Mouse (Mus musculus): ENCODE measurements around the gene Il13ra1. TPM values are rescaled to one million over a fixed set of nuclear protein-coding genes. Genes with fewer than 3 reads are reported as not detected.

The Il13ra1 gene
- polyA plus RNA-seq, 1 experiment from 2014 or later, result 4.7 TPM

GRCm38 (mm10) chrX:36115171-36115570 lies 3.3 kb downstream of the Il13ra1 start:
- no peak overlapping the region for H3K4me2 ChIP-seq
- H3K36me3 ChIP-seq (ENCODE audit: control insufficient read depth, insufficient read depth, low read length), result no peaks in the 10 kb centered on the region
- 83% methylated on average over 4 of the region's 4 CpGs for WGBS

GRCm38 (mm10) chrX:36129037-36129770 lies 17.3 kb downstream of the Il13ra1 start:
- no peaks in the 10 kb centered on the region for H3K36me3 ChIP-seq (ENCODE audit: control insufficient read depth, insufficient read depth, low read length)
- 81% methylated on average over 10 of the region's 11 CpGs for WGBS
- no peak for DNase-seq (ENCODE audit: low spot score, missing footprints)
- no peak for ATAC-seq (ENCODE audit: low FRiP score)
- H3K9me3 ChIP-seq (ENCODE audit: control insufficient read depth, low read length), result no peaks in the 10 kb centered on the region
- H3K27ac ChIP-seq (ENCODE audit: low read depth, low read length), result no peak overlapping the region
- no peaks in the 10 kb centered on the region for H3K4me1 ChIP-seq (ENCODE audit: control insufficient read depth, insufficient read depth, low read length)
- no peak overlapping the region for H3K4me3 ChIP-seq (ENCODE audit: low read depth, low read length)
- no peaks in the 10 kb centered on the region for H3K27me3 ChIP-seq (ENCODE audit: control insufficient read depth, insufficient read depth, low read length)
- no peak overlapping the region for H3K4me2 ChIP-seq
- no peak overlapping the region for H3K9ac ChIP-seq (ENCODE audit: low read length)

More at GRCm38 (mm10) chrX:36115171-36115570, 3.3 kb downstream of the Il13ra1 start:
- Histone ChIP-seq H3K27ac (ENCODE audit: low read depth, low read length) (no peak overlapping the region), H3K9ac (ENCODE audit: low read length) (no peak overlapping the region), H3K4me1 (ENCODE audit: control insufficient read depth, insufficient read depth, low read length) (no peaks in the 10 kb centered on the region), H3K27me3 (ENCODE audit: control insufficient read depth, insufficient read depth, low read length) (no peaks in the 10 kb centered on the region), H3K9me3 (ENCODE audit: control insufficient read depth, low read length) (no peaks in the 10 kb centered on the region), H3K4me3 (ENCODE audit: low read depth, low read length) (no peak overlapping the region)
- no peak for DNase-seq (ENCODE audit: low spot score, missing footprints)
- no peak for ATAC-seq (ENCODE audit: low FRiP score)

GRCm38 (mm10) chrX:36129771-36130108 lies 17.8 kb downstream of the Il13ra1 start:
- 65% methylated on average over 1 of the region's 1 CpGs for WGBS

DNA sequence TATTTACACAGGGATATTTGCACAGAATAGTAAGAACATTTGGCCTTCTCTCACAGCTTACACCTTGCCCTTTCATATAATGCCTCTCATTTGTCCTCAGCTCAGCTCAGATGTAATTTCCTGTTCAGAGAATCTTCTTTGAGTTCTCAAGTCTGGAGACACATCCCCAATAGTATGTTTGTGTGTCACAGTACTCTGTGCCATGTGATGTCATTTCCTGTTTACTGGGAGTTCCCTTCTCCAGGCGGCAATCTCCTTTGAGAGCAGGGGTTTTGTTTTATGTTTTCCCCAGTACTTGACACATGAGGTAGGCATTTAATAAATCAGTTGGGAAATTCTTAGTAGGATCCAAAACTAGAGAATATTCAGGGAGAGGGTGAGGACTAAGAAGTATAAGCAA lies 24.4 kb downstream of the Il13ra1 start:
- Histone ChIP-seq H3K27ac (ENCODE audit: low read depth, low read length) (no peak overlapping the region), H3K27me3 (ENCODE audit: control insufficient read depth, insufficient read depth, low read length) (no peaks in the 10 kb centered on the region), H3K36me3 (ENCODE audit: control insufficient read depth, insufficient read depth, low read length) (no peaks in the 10 kb centered on the region), H3K4me2 (no peak overlapping the region), H3K4me1 (ENCODE audit: control insufficient read depth, insufficient read depth, low read length) (no peaks in the 10 kb centered on the region), H3K4me3 (ENCODE audit: low read depth, low read length) (no peak overlapping the region), H3K9ac (ENCODE audit: low read length) (no peak overlapping the region), H3K9me3 (ENCODE audit: control insufficient read depth, low read length) (no peaks in the 10 kb centered on the region)
- 74% methylated on average over 1 of the region's 1 CpGs for WGBS
- DNase-seq (ENCODE audit: low spot score, missing footprints) (no peak), ATAC-seq (ENCODE audit: low FRiP score) (no peak)

More at GRCm38 (mm10) chrX:36129771-36130108, 17.8 kb downstream of the Il13ra1 start:
- no peak overlapping the region for H3K4me2 ChIP-seq
- no peak for ATAC-seq (ENCODE audit: low FRiP score)
- DNase-seq (ENCODE audit: low spot score, missing footprints), result no peak
- H3K4me3 ChIP-seq (ENCODE audit: low read depth, low read length), result no peak overlapping the region
- no peak overlapping the region for H3K27ac ChIP-seq (ENCODE audit: low read depth, low read length)
- no peaks in the 10 kb centered on the region for H3K27me3 ChIP-seq (ENCODE audit: control insufficient read depth, insufficient read depth, low read length)
- no peaks in the 10 kb centered on the region for H3K9me3 ChIP-seq (ENCODE audit: control insufficient read depth, low read length)
- no peaks in the 10 kb centered on the region for H3K4me1 ChIP-seq (ENCODE audit: control insufficient read depth, insufficient read depth, low read length)
- H3K9ac ChIP-seq (ENCODE audit: low read length), result no peak overlapping the region
- no peaks in the 10 kb centered on the region for H3K36me3 ChIP-seq (ENCODE audit: control insufficient read depth, insufficient read depth, low read length)

- 80% methylated on average over 6 of the region's 6 CpGs for WGBS
- H3K4me1 ChIP-seq (ENCODE audit: control insufficient read depth, insufficient read depth, low read length), result no peaks in the 10 kb centered on the region
- H3K9ac ChIP-seq (ENCODE audit: low read length), result no peak overlapping the region
- no peak overlapping the region for H3K4me2 ChIP-seq
- DNase-seq (ENCODE audit: low spot score, missing footprints), result no peak
- no peak overlapping the region for H3K27ac ChIP-seq (ENCODE audit: low read depth, low read length)
- H3K36me3 ChIP-seq (ENCODE audit: control insufficient read depth, insufficient read depth, low read length), result no peaks in the 10 kb centered on the region
- H3K9me3 ChIP-seq (ENCODE audit: control insufficient read depth, low read length), result no peaks in the 10 kb centered on the region
- no peak for ATAC-seq (ENCODE audit: low FRiP score)
- no peak overlapping the region for H3K4me3 ChIP-seq (ENCODE audit: low read depth, low read length)
- H3K27me3 ChIP-seq (ENCODE audit: control insufficient read depth, insufficient read depth, low read length), result no peaks in the 10 kb centered on the region
Observed at GRCm38 (mm10) chrX:36141994-36142639, 30.2 kb downstream of the Il13ra1 start.

GRCm38 (mm10) chrX:36146746-36147145 lies 34.8 kb downstream of the Il13ra1 start:
- Histone ChIP-seq H3K27me3 (ENCODE audit: control insufficient read depth, insufficient read depth, low read length) (no peaks in the 10 kb centered on the region), H3K36me3 (ENCODE audit: control insufficient read depth, insufficient read depth, low read length) (no peaks in the 10 kb centered on the region), H3K4me3 (ENCODE audit: low read depth, low read length) (no peak overlapping the region), H3K4me1 (ENCODE audit: control insufficient read depth, insufficient read depth, low read length) (no peaks in the 10 kb centered on the region), H3K9me3 (ENCODE audit: control insufficient read depth, low read length) (no peaks in the 10 kb centered on the region), H3K27ac (ENCODE audit: low read depth, low read length) (no peak overlapping the region), H3K9ac (ENCODE audit: low read length) (no peak overlapping the region), H3K4me2 (no peak overlapping the region)
- WGBS, result 67% methylated on average over 4 of the region's 4 CpGs
- DNase-seq (ENCODE audit: low spot score, missing footprints), result no peak
- ATAC-seq (ENCODE audit: low FRiP score), result no peak

DNA sequence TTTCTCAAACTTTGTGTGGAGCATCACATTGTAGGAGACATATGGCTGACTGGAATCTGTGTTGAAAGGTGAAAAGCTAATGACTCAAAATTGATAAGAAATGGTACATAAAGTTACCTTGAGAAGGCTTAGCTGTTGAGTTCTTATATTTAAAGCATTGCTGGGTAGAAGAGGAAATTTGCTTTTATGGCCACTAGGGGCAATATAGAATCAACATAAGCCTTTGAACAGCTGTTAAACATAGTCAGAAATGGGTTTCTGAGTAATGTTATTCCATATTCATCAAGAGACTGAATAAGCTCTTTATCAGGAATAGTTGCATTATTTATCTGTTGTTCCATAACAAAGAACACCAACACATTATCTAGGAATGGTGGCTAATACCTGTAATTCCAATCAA lies 38.2 kb downstream of the Il13ra1 start:
- Histone ChIP-seq H3K27me3 (ENCODE audit: control insufficient read depth, insufficient read depth, low read length) (no peaks in the 10 kb centered on the region), H3K9me3 (ENCODE audit: control insufficient read depth, low read length) (no peaks in the 10 kb centered on the region), H3K9ac (ENCODE audit: low read length) (no peak overlapping the region), H3K27ac (ENCODE audit: low read depth, low read length) (no peak overlapping the region), H3K4me3 (ENCODE audit: low read depth, low read length) (no peak overlapping the region), H3K4me1 (ENCODE audit: control insufficient read depth, insufficient read depth, low read length) (no peaks in the 10 kb centered on the region), H3K36me3 (ENCODE audit: control insufficient read depth, insufficient read depth, low read length) (no peaks in the 10 kb centered on the region), H3K4me2 (no peak overlapping the region)
- ATAC-seq (ENCODE audit: low FRiP score), result no peak
- no peak for DNase-seq (ENCODE audit: low spot score, missing footprints)

GRCm38 (mm10) chrX:36156677-36157076 lies 44.8 kb downstream of the Il13ra1 start:
- no peak overlapping the region for H3K27ac ChIP-seq (ENCODE audit: low read depth, low read length)
- H3K27me3 ChIP-seq (ENCODE audit: control insufficient read depth, insufficient read depth, low read length), result no peaks in the 10 kb centered on the region
- 83% methylated on average over 2 of the region's 2 CpGs for WGBS
- ATAC-seq (ENCODE audit: low FRiP score) (no peak), DNase-seq (ENCODE audit: low spot score, missing footprints) (no peak)
- no peaks in the 10 kb centered on the region for H3K9me3 ChIP-seq (ENCODE audit: control insufficient read depth, low read length)
- H3K4me3 ChIP-seq (ENCODE audit: low read depth, low read length), result no peak overlapping the region
- no peaks in the 10 kb centered on the region for H3K36me3 ChIP-seq (ENCODE audit: control insufficient read depth, insufficient read depth, low read length)
- H3K4me2 ChIP-seq, result no peak overlapping the region
- H3K4me1 ChIP-seq (ENCODE audit: control insufficient read depth, insufficient read depth, low read length), result 0 out of 2 replicates have a peak, but pooled peaks cover 2% of the 10 kb centered on the region
- H3K9ac ChIP-seq (ENCODE audit: low read length), result no peak overlapping the region

DNA sequence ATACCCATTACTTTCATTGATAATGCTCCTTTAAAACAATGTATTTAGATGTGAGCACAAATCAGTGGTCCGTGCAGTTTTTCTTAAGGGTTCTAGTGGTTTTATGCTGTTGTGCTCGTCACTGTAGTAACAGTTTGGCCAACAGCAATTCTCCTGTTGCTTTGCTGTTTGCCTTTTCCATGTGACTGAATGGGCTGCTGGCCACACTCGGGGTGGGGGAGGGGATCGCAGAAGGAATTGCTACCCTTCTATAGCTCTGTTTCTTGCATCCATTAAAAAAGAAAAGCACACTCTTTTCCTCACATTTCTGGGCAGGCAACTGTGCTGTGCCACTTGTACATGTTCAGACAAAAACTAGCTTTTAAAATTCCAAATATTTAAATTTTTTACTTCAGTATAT lies 49.7 kb downstream of the Il13ra1 start:
- 26% methylated on average over 4 of the region's 4 CpGs for WGBS
- ATAC-seq (ENCODE audit: low FRiP score) (no peak), DNase-seq (ENCODE audit: low spot score, missing footprints) (no peak)
- Histone ChIP-seq H3K9me3 (ENCODE audit: control insufficient read depth, low read length) (no peaks in the 10 kb centered on the region), H3K27ac (ENCODE audit: low read depth, low read length) (no peak overlapping the region), H3K4me1 (ENCODE audit: control insufficient read depth, insufficient read depth, low read length) (0 out of 2 replicates have a peak, but pooled peaks cover 2% of the 10 kb centered on the region), H3K27me3 (ENCODE audit: control insufficient read depth, insufficient read depth, low read length) (no peaks in the 10 kb centered on the region), H3K9ac (ENCODE audit: low read length) (no peak overlapping the region), H3K4me3 (ENCODE audit: low read depth, low read length) (no peak overlapping the region), H3K36me3 (ENCODE audit: control insufficient read depth, insufficient read depth, low read length) (no peaks in the 10 kb centered on the region), H3K4me2 (no peak overlapping the region)

All from midbrain, embryonic 11.5 days (tissue).